Mouse (Mus musculus): ENCODE data around the gene Irgm1.

DNA sequence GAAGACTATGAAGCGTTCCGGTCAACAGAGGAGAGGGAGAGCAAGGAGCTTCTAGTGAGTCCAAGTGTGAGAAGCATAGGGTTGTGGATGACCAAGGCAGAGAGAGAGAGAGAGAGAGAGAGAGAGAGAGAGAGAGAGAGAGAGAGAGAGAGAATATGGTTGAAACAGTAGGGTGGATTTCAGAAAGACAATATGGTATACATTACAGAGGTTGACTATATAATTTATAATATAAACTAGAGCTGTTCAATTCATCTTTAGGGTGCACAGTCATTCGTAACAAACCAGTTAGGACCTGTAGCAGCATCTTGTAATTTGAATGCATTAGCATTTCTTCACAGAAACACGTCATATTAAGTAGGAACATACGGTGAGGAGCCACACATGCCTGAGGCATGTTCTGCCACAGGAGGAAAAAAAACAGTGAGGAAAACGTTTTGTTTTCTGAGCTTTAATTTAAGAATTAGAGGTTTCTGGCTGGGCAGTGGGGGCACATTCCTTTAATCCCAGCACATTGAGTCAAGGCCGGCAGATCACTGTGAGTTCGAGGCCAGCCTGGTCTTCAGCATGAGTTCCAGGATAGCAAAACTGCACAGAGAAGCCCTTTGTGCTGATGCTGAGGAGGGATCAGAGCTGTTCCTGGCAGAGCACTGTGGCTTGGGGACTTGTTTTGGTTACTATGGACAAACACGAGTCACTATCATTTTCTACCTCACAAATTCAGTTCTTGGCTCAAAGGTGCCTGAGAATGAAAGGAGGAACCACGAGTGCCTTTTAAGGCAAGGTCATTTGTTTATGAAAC is 32.4 kb downstream of the Irgm1 start:
- TF ChIP-seq CTCF (IDR thresholded peaks at IDR 0.05; ENCODE audit: extremely low read depth, insufficient read length, insufficient replicate concordance, low read depth, low read length) (no peak), POLR2A (IDR thresholded peaks at IDR 0.05; ENCODE audit: low read depth, low read length) (no peak)
